Mouse (Mus musculus): Measurements from ENCODE around the gene Sumo3.
A peak's percentile ranks its signal among the peaks of the same experiment; 100 is the strongest.

Gene Sumo3

GRCm38 (mm10) chr10:77589117-77589516 lies 16.8 kb upstream of the Sumo3 start:
- DNase-seq (ENCODE audit: low spot score) = no peak

- DNase-seq (ENCODE audit: low spot score) = no peak
Observed at GRCm38 (mm10) chr10:77589749-77590148, 16.1 kb upstream of the Sumo3 start.

- DNase-seq (ENCODE audit: low spot score) = no peak
Observed at GRCm38 (mm10) chr10:77590812-77591211, 15.1 kb upstream of the Sumo3 start.

GRCm38 (mm10) chr10:77591546-77591945 lies 14.4 kb upstream of the Sumo3 start:
- DNase-seq (ENCODE audit: low spot score) = no peak

GRCm38 (mm10) chr10:77596060-77596459 lies 9.8 kb upstream of the Sumo3 start:
- DNase-seq (ENCODE audit: low spot score) = no peak

GRCm38 (mm10) chr10:77603021-77603420 lies 2.9 kb upstream of the Sumo3 start:
- DNase-seq (ENCODE audit: low spot score) = no peak

GRCm38 (mm10) chr10:77604111-77604510 lies 1.8 kb upstream of the Sumo3 start:
- no peak for DNase-seq (ENCODE audit: low spot score)

- DNase-seq (ENCODE audit: low spot score) = no peak
Observed at GRCm38 (mm10) chr10:77604958-77605357, 939 bp upstream of the Sumo3 start.

- no peak for DNase-seq (ENCODE audit: low spot score)
Observed at GRCm38 (mm10) chr10:77605368-77605767, 529 bp upstream of the Sumo3 start.

- no peak for DNase-seq (ENCODE audit: low spot score)
Observed at GRCm38 (mm10) chr10:77606855-77607254, 958 bp downstream of the Sumo3 start.

GRCm38 (mm10) chr10:77607441-77607840 lies 1.5 kb downstream of the Sumo3 start:
- no peak for DNase-seq (ENCODE audit: low spot score)

- no peak for DNase-seq (ENCODE audit: low spot score)
Observed at GRCm38 (mm10) chr10:77608589-77608988, 2.7 kb downstream of the Sumo3 start.

GRCm38 (mm10) chr10:77610221-77610961 lies 4.5 kb downstream of the Sumo3 start:
- DNase-seq (ENCODE audit: low spot score) = no peak

- DNase-seq (ENCODE audit: low spot score) = no peak
Observed at GRCm38 (mm10) chr10:77613409-77613808, 7.5 kb downstream of the Sumo3 start.

- no peak for DNase-seq (ENCODE audit: low spot score)
Observed at GRCm38 (mm10) chr10:77615647-77616046, 9.8 kb downstream of the Sumo3 start.

- no peak for DNase-seq (ENCODE audit: low spot score)
Observed at GRCm38 (mm10) chr10:77616166-77616565, 10.3 kb downstream of the Sumo3 start.

GRCm38 (mm10) chr10:77616926-77617325 lies 11.0 kb downstream of the Sumo3 start:
- no peak for DNase-seq (ENCODE audit: low spot score)

- no peak for DNase-seq (ENCODE audit: low spot score)
Observed at GRCm38 (mm10) chr10:77621546-77621945, 15.6 kb downstream of the Sumo3 start.

- no peak for DNase-seq (ENCODE audit: low spot score)
Observed at GRCm38 (mm10) chr10:77622055-77622988, 16.4 kb downstream of the Sumo3 start, which contains the start of gene Ube2g2. Gene Ube2g2, plus strand, starts transcription at chr10:77622275.

GRCm38 (mm10) chr10:77623069-77623492 lies 17.2 kb downstream of the Sumo3 start:
- DNase-seq (ENCODE audit: low spot score) = no peak

GRCm38 (mm10) chr10:77623639-77624400 lies 17.9 kb downstream of the Sumo3 start:
- DNase-seq (ENCODE audit: low spot score) = no peak

GRCm38 (mm10) chr10:77624570-77624995 lies 18.7 kb downstream of the Sumo3 start:
- peak; percentile 81 for DNase-seq (ENCODE audit: low spot score)

Data from layer of hippocampus, adult 9-10 months (tissue).